Mouse (Mus musculus) embryonic fibroblast, embryonic 13.5 days (primary cell): Measurements from ENCODE around the gene Tubg1.

ENCODE experiments used
- CTCF ChIP-seq: IDR thresholded peaks from 2 replicates; pipeline ENCODE4 v1.5.1; 2011; ENCODE audit warnings: mild to moderate bottlenecking, control low read depth, low read length, moderate library complexity, borderline replicate concordance; ENCODE audit not compliant: insufficient read depth
- POLR2A ChIP-seq: IDR thresholded peaks from 2 replicates; pipeline ENCODE4 v1.6.1; 2011; ENCODE audit warnings: low read depth, mild to moderate bottlenecking, control low read depth, low read length, moderate library complexity

DNA sequence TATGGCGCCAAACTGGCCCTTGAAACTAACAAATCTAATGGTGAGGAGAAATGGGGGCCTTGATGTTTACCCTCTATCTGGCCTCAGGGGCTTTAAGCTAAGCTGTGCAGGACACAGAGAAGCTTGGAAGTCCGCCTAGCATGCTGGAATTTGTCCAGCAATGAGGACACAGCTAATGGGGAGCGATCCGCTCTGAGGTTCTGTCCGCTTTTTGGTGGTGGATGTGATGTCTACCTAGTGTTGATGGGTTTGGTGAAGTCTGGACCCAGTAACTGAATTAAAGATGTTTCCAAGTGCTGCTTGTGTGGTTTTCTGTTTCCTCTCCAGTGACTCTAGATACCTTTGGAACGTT, 33.4 kb upstream of the Tubg1 start:
- no peak for TF ChIP-seq POLR2A
- TF ChIP-seq CTCF: no peak
